Mouse (Mus musculus): ENCODE data around the gene Grin2d. TPM values are rescaled to one million over a fixed set of nuclear protein-coding genes. Genes with fewer than 3 reads are reported as not detected.

Gene Grin2d
- total RNA-seq, 2 experiments from 2014 or later: 0.38 to 0.44 TPM

GRCm38 (mm10) chr7:45790721-45791120 lies 87.5 kb downstream of the Grin2d start:
- DNase-seq: no peak
- intact Hi-C loops (cut with DNase I): no loop called here

- DNase-seq: no peak
- intact Hi-C loops (cut with DNase I): no loop called here
These were observed 90.5 kb downstream of the Grin2d start for GRCm38 (mm10) chr7:45787642-45788041.

GRCm38 (mm10) chr7:45786661-45787413 lies 91.3 kb downstream of the Grin2d start:
- intact Hi-C loops (cut with DNase I): no loop called here
- no peak for DNase-seq

GRCm38 (mm10) chr7:45786136-45786578 lies 92.0 kb downstream of the Grin2d start:
- no peak for DNase-seq
- intact Hi-C loops (cut with DNase I): no loop called here

- intact Hi-C loops (cut with DNase I): no loop called here
These were observed 92.6 kb downstream of the Grin2d start for GRCm38 (mm10) chr7:45785388-45786135.

GRCm38 (mm10) chr7:45784524-45785372 lies 93.4 kb downstream of the Grin2d start, which contains the start of gene Sult2b1:
Gene Sult2b1, minus strand, starts transcription at chr7:45784669.
- no peak for DNase-seq
- intact Hi-C loops (cut with DNase I): no loop called here

More at GRCm38 (mm10) chr7:45785388-45786135, 92.6 kb downstream of the Grin2d start:
- no peak for DNase-seq

- intact Hi-C loops (cut with DNase I): no loop called here
- no peak for DNase-seq
These were observed 94.6 kb downstream of the Grin2d start, which contains the start of gene Lmtk3 for GRCm38 (mm10) chr7:45783511-45784091. Gene Lmtk3, plus strand, starts transcription at chr7:45783738.

- no peak for DNase-seq
- intact Hi-C loops (cut with DNase I): no loop called here
These were observed 95.9 kb downstream of the Grin2d start for GRCm38 (mm10) chr7:45782271-45782670.

Other genes starting within 250 kb of the Grin2d start
- gene Mamstr, start 238.4 kb downstream of the Grin2d start, total RNA-seq (2021): 1 to 10 TPM; 4.3 to 7.5 TPM
- 1 to 10 TPM in 1 of 2 experiments, under 1 TPM in 1; 0.28 to 2.0 TPM for gene Fut2, start 212.0 kb downstream of the Grin2d start, total RNA-seq (2021)
- under 1 TPM in 1 of 2 experiments, not detected in 1; 0.22 TPM for gene Ntn5, start 194.4 kb downstream of the Grin2d start, total RNA-seq (2021)
- gene Sec1, start 184.0 kb downstream of the Grin2d start, total RNA-seq (2021): under 1 TPM in 1 of 2 experiments, not detected in 1; 0.22 TPM
- 1 to 10 TPM; 6.2 to 6.7 TPM for gene Car11, start 178.5 kb downstream of the Grin2d start, total RNA-seq (2021)
- 100 to 1,000 TPM in 1 of 2 experiments, 10 to 100 TPM in 1; 44.4 to 158 TPM for gene Dbp, start 173.3 kb downstream of the Grin2d start, total RNA-seq (2021)
- 100 to 1,000 TPM; 550 to 591 TPM for gene Rpl18, start 162.9 kb downstream of the Grin2d start, total RNA-seq (2021)
- gene Sphk2, start 160.4 kb downstream of the Grin2d start, total RNA-seq (2021): 10 to 100 TPM; 16.2 to 18.7 TPM
- gene Fam83e, start 157.2 kb downstream of the Grin2d start, total RNA-seq (2021): under 1 TPM; 0.17 to 0.30 TPM
- gene Spaca4, start 152.6 kb downstream of the Grin2d start, total RNA-seq (2021): not detected
- under 1 TPM; 0.14 TPM for gene Lmtk3, start 94.6 kb downstream of the Grin2d start, total RNA-seq (2021)
- not detected for gene Sult2b1, start 93.7 kb downstream of the Grin2d start, total RNA-seq (2021)
- 10 to 100 TPM; 67.2 to 73.0 TPM for gene Cyth2, start 63.8 kb downstream of the Grin2d start, total RNA-seq (2021)
- under 1 TPM; 0.67 to 0.98 TPM for gene Kcnj14, start 53.6 kb downstream of the Grin2d start, total RNA-seq (2021)
- gene Grwd1, start 47.4 kb downstream of the Grin2d start, total RNA-seq (2021): 10 to 100 TPM; 11.5 to 11.6 TPM
- 100 to 1,000 TPM; 118 TPM for gene Kdelr1, start 5.6 kb downstream of the Grin2d start, total RNA-seq (2021)
- not detected for gene Syngr4, start 18.3 kb upstream of the Grin2d start, total RNA-seq (2021)
- 100 to 1,000 TPM; 115 to 120 TPM for gene Tmem143, start 18.6 kb upstream of the Grin2d start, total RNA-seq (2021)
- 10 to 100 TPM; 20.8 to 26.8 TPM for gene Emp3, start 43.0 kb upstream of the Grin2d start, total RNA-seq (2021)
- gene Ccdc114, start 45.7 kb upstream of the Grin2d start, total RNA-seq (2021): 1 to 10 TPM in 1 of 2 experiments, under 1 TPM in 1; 0.98 to 1.1 TPM
- gene Abcc6, start 151.9 kb upstream of the Grin2d start, total RNA-seq (2021): not detected
- gene Nomo1, start 155.3 kb upstream of the Grin2d start, total RNA-seq (2021): 10 to 100 TPM; 83.4 to 86.4 TPM
- 10 to 100 TPM; 98.3 to 99.6 TPM for gene Kcnj11, start 222.4 kb upstream of the Grin2d start, total RNA-seq (2021)

Data from heart, postnatal 36 days (tissue).